Mouse (Mus musculus) cortical plate, adult 2 months (tissue): ENCODE data around the gene Wt1.

ENCODE experiments used
- CTCF ChIP-seq: fragments of 200-500 bp; IDR thresholded peaks from 2 replicates; pipeline ENCODE4 v1.5.1; 2011; ENCODE audit warnings: mild to moderate bottlenecking, control low read depth, low read length; ENCODE audit not compliant: insufficient read depth; ENCODE audit errors: extremely low read depth
- POLR2A ChIP-seq: fragments of 200-500 bp; IDR thresholded peaks from 2 replicates; pipeline ENCODE4 v1.6.1; 2011; ENCODE audit warnings: mild to moderate bottlenecking, low read length, control low read depth; ENCODE audit not compliant: insufficient read depth; ENCODE audit errors: extremely low read depth

DNA sequence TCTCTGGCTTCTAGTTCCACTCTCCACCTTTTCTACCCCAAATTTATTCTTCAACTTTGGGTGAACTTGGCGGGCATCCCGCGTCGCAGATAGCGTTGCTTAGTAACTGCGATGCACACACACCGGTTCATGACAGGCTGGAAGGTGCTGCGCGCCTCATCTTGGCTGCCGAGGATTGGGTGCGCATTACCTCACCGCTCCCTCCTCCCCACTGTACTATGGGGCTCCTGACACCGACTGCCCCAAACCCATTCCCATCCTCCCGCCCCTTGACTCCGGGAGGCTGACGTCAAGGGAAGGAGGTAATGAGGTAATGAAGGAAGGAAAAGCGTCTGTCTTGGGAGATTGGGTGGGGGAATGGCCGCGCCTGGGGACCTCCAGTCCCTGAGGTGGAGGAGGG, 8.0 kb downstream of the Wt1 start:
- TF ChIP-seq POLR2A (no peak), CTCF (no peak)
